Mouse (Mus musculus) skeletal muscle tissue, postnatal 0 days (tissue): ENCODE results near the gene Ddb2. TPM values are rescaled to one million over a fixed set of nuclear protein-coding genes. Genes with fewer than 3 reads are reported as not detected.

Source experiments
- polyA plus RNA-seq: library from polyadenylated mRNA; unstranded; fragments of >200 nt; fragmentation: Nextera tagmentation; extraction: Ambion mirVana; gene quantifications from 2 replicates; pipeline ENCODE4 v1.2.1, GENCODE M21; 2015

Gene Ddb2
- polyA plus RNA-seq: 5.9 and 6.2 TPM in 2 replicates

DNA sequence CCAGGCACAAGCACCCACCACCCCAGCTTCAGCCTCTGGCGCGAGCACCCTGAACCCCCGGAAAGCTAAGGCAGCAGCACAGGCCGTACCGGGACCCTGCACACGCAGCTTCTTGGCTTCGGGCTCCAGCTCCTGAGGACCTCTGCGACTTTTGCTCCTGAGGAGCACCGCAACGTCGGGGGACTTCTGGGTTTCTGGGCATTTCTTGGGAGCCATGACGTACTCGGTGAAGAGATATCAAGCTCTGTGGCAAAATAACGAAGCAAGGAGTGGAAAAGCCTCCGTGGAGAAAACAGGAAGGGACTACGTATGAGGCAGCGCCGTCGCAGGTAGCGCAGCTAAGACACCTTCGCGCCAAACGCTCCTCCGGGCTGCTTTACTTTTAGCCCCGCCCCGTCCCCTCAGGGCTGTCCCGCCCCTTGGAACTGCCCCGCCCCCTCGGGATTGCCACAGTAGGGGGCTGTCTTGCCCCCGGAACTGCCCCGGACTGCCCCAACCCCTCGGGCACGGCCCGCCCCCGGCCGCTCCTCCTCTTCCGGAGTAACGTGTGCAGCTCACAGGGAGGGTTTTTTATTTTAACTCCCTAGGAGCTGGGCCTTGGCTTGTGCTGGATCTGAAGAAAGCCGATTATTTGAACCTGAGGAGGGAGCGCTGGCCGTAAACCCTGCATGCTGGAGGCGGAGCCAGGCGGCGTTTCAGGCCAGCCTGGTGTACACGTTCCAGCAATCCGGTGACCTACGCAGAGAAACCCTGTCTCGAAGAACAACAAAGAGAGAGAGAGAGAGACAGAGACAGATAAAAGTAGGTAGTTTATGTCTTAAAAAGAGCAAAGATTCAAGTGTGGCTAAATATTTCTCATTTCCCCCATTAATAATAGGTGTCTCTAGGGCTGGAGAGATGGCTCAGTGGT lies at the start of gene Ddb2:
Ddb2 (minus strand) TSS at position 382 of the 910 bp plus-strand sequence.

DNA sequence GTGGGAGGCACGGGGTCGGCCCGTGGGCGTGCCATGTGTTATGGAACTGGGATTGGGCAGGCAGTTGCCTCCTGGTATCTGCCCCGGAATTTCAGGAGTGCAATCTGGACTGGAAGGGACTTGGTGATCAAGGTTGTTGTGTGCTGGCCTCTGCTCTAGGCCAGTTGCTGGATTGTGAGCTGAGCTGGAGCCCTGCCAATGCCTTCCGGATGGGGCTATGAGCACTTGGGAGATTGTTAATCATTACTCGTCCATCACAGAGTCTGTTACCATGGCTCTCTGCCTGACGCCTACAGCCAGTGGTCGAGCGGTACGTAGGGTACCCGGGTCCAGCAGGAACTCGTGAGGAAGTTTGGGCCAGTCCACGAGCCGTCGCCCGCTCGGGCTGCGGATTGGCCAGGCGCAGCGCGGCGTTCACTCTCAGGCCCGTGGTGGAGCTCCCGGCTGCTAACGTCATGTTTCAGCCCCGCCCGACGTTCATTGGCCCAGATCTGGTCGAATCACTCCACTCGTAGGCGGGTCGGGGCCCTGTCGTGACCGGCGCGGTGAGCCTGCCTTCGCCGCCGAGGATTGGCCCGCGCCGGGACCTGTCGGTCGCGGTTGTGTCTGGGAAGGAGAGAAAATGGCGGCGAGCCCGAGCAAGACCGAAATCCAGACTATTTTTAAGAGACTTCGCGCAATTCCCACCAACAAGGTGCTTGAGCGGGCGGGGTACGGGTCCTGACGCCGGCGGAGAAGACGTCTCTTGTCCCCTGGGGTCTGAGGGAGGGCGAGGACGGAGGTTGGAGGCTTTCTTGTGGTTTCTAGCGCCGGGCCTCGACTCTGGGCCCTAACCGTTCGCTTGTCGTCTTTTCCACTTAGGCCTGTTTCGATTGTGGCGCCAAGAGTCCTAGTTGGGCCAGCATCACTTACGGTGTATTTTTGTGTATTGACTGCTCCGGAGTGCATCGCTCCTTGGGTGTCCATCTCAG lies 28.2 kb upstream of the Ddb2 start, which contains the start of gene Arfgap2:
Arfgap2 (plus strand) TSS at position 264 of the 971 bp plus-strand sequence.

DNA sequence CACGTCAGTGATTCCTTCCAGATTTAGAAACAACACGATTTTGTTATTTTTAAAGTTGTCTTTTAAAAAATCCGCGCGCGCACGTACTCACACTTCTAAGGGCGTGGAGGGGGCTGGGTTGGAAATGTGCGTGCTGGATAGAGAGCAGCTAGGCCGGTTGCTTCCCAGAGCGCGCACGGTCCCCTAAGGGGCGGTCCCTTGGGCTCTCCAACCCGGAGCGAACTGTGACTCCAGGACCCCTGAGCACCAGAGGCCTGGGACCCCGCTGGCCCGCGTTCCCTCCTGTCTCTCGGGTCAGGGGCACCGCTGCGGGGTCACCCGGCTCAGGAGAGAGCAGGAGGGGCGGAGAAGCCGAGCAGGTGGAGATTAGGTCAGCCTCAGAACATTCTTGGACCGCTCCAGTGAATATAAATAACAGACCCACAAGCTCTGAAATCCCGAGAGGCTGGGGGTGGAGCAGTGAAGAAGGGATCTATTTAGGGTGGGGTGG lies 18.9 kb upstream of the Ddb2 start, which contains the start of gene Pacsin3:
Pacsin3 (plus strand) TSS at position 294 of the 490 bp plus-strand sequence.

DNA sequence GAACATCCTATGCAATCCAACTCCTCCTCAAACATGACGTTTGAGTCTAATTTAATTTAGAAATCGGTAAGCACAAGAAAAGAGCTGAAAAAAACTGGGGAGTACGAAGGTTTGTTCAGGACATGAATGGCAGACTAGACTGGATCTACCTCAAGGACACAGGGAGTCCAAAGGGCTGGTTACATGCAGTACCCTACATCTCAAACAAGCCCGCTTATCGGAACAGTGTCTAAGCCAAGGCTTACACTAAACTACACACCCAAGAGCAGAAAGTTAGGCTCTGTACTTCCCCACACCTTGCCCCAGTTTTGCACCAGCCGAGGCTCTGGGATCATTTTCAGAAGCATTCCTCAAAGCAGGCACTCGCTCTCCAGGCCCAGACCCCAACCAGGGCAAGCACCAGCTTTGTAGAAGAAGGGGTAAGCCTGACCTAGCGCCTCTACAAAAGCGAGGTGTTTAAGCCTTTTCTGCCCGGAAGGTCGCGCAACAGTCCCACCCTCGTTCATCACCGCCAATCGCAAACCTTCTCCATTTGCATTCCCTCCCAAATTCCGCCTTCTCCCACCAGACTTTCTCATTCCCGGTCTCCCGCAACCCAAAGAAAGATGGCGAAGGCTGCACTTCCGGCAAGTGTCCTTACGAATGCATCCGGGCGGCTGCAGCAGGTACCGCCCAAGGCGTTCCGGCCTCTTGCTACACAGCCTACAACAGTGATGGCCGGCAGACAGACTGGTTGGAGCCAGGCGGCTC lies 34.4 kb downstream of the Ddb2 start, which contains the start of the genes Nr1h3 and Acp2:
Nr1h3 (minus strand) TSS at position 613 of the 750 bp plus-strand sequence.
Acp2 (plus strand) TSS at position 664 of the 750 bp plus-strand sequence.

DNA sequence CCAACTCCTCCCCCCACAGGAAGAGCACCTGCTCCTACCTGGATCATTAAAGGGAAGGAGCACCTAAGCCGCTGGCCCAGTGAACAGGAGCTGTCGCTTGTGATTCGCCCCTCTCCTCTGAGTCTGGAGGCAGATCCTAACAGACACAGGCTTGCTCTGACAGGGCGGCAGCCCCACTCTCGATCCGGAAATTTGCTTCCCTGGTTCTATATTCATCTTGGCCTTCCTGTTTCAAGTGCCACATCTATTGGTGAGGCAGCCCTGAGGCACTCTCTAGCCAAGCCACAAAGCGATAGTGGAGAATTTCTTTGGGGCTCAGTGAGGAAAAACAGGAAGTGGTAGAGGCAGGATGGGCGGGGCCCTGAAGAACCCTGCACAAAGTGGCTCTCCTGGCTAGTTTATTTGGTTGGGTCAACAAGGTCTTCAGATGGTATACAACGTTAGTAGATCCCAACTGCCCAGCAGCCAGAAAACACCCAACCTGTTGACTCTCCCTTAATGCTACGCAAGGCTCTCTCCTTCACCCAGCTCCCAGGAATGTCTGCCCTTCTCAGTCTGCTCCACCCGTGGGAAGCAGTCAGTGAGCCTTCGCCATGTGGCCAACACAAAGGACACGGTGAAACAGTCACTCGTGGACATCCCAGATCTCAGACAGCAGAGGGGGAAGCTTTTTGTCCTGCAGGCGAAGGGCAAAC lies 52.9 kb downstream of the Ddb2 start, which contains the start of gene Madd:
Madd (minus strand) TSS at position 127 of the 695 bp plus-strand sequence.

Other genes starting within 250 kb of the Ddb2 start
- gene Rapsn, start 201.4 kb downstream of the Ddb2 start, polyA plus RNA-seq: 58.7 and 61.8 TPM in 2 replicates
- gene Psmc3, start 183.0 kb downstream of the Ddb2 start, polyA plus RNA-seq: 341 and 342 TPM in 2 replicates
- gene Slc39a13, start 166.6 kb downstream of the Ddb2 start, polyA plus RNA-seq: 37.7 and 43.8 TPM in 2 replicates
- gene Spi1, start 154.6 kb downstream of the Ddb2 start, polyA plus RNA-seq: 7.5 and 10.0 TPM in 2 replicates
- gene Mybpc3, start 118.8 kb downstream of the Ddb2 start, polyA plus RNA-seq: 0.34 and 0.54 TPM in 2 replicates
- gene Madd, start 53.1 kb downstream of the Ddb2 start, polyA plus RNA-seq: 2.8 TPM in 2 replicates
- 4.0 and 13.8 TPM in 2 replicates for gene Nr1h3, start 34.1 kb downstream of the Ddb2 start, polyA plus RNA-seq
- 11.3 and 14.2 TPM in 2 replicates for gene Acp2, start 34.1 kb downstream of the Ddb2 start, polyA plus RNA-seq
- gene Pacsin3, start 19.0 kb upstream of the Ddb2 start, polyA plus RNA-seq: 240 and 279 TPM in 2 replicates
- gene Arfgap2, start 28.0 kb upstream of the Ddb2 start, polyA plus RNA-seq: 77.1 and 79.2 TPM in 2 replicates
- 24.2 and 28.0 TPM in 2 replicates for gene 1110051M20Rik, start 207.7 kb upstream of the Ddb2 start, polyA plus RNA-seq
- gene Lrp4, start 220.5 kb upstream of the Ddb2 start, polyA plus RNA-seq: 6.0 and 6.5 TPM in 2 replicates